Mouse (Mus musculus) bone marrow, adult 2 months (tissue): ENCODE measurements around the gene Rpl23.

Experiments
- CTCF ChIP-seq: fragments of 200-500 bp; IDR thresholded peaks from 2 replicates; pipeline ENCODE4 v1.5.1; 2011; ENCODE audit warnings: low read length, control low read depth; ENCODE audit not compliant: control insufficient read depth, insufficient read depth
- POLR2A ChIP-seq: fragments of 200-500 bp; IDR thresholded peaks from 2 replicates; pipeline ENCODE4 v1.6.1; 2011; ENCODE audit warnings: low read depth, mild to moderate bottlenecking, control low read depth, low read length, borderline replicate concordance; ENCODE audit not compliant: control insufficient read depth

- TF ChIP-seq CTCF (no peak), POLR2A (peak; percentile 60; the same call in 1 of the 2 replicates)
Measured at GRCm38 (mm10) chr11:97766154-97766881, 15.9 kb downstream of the Rpl23 start, which contains the start of gene Cwc25.
